Mouse (Mus musculus) gastrocnemius, adult 2 months (tissue): ENCODE results near the gene Med23. TPM values are rescaled to one million over a fixed set of nuclear protein-coding genes. Genes with fewer than 3 reads are reported as not detected.

Experiments
- DNase-seq: peaks from one replicate; pipeline ENCODE4 v3.0.0; 2022
- H3K27ac ChIP-seq: fragments of 200-600 bp; 2 replicates; pipeline ENCODE4 v1.8.1; 2022; ENCODE audit warnings: mild to moderate bottlenecking
- H3K4me3 ChIP-seq: fragments of 200-600 bp; 2 replicates; pipeline ENCODE4 v1.8.1; 2022; ENCODE audit warnings: mild to moderate bottlenecking, moderate library complexity
- CTCF ChIP-seq: fragments of 200-600 bp; IDR thresholded peaks from 2 replicates; pipeline ENCODE4 v1.8.1; 2022; ENCODE audit warnings: antibody characterized with exemption, mild to moderate bottlenecking, moderate library complexity
- intact Hi-C: fragments of 180-260 bp; cut with DNase I; formaldehyde crosslinking; loops from one replicate; pipeline ENCODE4 v1.15.1; 2025
- total RNA-seq, 2 experiments: library from RNA; stranded (reverse); gene quantifications; 2 replicates each; pipeline ENCODE4 v1.2.3; 2021

Med23 gene
- total RNA-seq, 2 experiments from 2014 or later = 9.8 to 11.7 TPM

GRCm38 (mm10) chr10:24832306-24832705, 37.5 kb upstream of the Med23 start:
- no peak for TF ChIP-seq CTCF
- intact Hi-C loops = no loop called here
- DNase-seq = no peak
- H3K27ac ChIP-seq = no peak overlapping the region
- no peak overlapping the region for H3K4me3 ChIP-seq

DNA sequence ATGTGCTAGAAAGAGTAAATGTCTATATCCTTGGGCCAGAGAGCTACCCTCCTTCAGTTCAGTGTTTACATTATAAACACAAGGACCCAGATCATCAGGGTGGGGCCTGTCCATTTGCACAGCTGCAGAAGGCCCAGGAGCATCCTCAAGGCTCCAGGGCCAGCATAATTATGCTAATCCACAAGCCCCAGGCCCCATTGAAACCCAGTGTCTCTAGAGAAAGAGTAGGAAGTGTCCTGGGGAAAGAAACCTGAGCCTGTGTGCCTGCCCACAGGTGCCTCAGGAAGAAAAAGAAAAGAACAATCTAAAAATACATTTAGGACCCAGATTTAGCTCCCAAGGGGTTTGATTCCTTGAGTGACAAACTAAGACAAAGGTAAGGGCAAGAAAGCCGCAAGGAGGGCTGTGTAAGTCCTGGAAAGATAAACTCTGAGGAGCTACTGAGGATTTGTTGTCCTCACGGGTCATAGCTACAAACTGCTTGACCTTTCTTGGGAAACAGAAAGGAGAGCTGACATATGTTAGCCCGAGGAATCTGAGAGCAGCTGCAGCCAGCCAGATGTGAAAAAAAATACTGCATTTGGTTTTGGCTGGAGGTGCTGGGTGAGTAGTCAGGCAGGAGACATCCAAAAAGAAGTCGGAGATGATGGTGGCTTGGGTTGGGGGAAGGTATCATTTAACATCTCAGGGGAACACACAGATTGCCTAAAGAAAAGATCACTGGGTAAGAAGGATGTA, 35.0 kb upstream of the Med23 start:
- DNase-seq = no peak
- TF ChIP-seq CTCF = no peak
- intact Hi-C loops = loop anchor here (5.0 kb wide), 1 partner anchor 38 kb away; no protein-coding TSS in a partner anchor
- H3K27ac ChIP-seq = peak overlapping the region; percentile 75
- H3K4me3 ChIP-seq = peak overlapping the region; percentile 67

DNA sequence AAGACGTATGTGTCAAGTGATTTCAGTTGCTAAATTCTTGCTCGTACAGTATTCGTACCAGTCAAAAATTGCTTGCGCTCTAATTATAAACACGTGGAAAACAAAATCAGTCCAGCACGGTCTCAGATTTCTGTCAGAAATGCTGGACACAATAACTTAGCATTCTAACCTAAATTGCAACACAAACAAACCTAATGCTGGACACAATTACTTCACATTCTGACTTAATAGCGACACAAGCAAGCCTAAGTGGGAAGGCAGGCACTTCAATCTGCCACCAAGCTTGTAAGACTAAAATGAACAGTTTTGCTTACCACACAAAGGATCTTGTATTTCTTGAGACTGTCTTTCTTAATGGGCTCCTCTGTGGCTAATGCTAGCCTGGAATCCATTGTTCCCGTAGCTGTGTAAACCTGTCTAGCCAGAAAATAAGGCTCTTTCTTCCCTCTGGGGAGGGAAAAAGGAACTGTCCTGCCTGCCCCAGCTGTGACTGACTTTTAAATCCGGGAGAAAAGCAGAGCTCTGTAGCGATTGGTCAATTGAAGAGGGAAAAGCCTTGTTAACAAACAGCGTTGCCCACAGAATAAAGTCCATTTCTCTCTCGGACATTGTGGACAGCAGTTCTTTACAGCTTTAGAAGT, 34.0 kb upstream of the Med23 start:
- peak overlapping the region; percentile 67 for H3K4me3 ChIP-seq
- intact Hi-C loops = loop anchor here (5.0 kb wide), 1 partner anchor 39 kb away; no protein-coding TSS in a partner anchor
- peak overlapping the region; percentile 75 for H3K27ac ChIP-seq
- DNase-seq = no peak
- TF ChIP-seq CTCF = no peak

DNA sequence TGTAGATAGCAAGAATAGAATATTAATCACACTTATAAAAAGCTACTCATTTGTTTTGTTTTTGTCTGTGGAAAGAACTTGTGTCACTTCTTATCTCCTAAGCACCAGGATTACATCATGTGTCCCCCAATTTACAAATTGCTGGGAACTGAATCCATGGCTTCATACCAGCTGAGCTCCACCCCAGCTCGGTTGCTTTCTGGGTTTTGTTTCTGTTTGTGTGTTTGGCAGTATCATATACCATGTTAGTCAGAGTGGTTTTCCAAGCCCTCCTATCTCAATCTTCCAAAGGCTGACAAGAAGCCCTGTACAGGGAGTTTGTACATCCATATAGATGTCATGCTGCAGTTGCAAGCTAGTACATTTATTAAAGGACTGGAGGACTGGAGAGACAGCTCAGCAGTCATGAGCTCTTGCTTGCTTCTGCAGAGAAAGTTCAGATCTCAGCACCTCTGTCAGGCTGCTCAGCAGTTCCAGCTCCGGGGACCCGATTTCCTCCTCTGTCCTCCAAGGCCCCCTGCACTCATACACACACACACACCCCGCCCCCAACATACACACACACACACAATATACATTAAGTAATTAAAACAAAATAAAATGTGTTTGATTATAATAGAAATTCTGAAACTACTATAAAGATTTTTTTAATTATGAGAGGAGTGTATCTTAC, 33.3 kb upstream of the Med23 start:
- Histone ChIP-seq H3K27ac (peak overlapping the region; percentile 75), H3K4me3 (peak overlapping the region; percentile 67)
- intact Hi-C loops = loop anchor here (5.0 kb wide), 1 partner anchor 39 kb away; no protein-coding TSS in a partner anchor
- no peak for DNase-seq
- no peak for TF ChIP-seq CTCF

- no peak for TF ChIP-seq CTCF
- intact Hi-C loops = no loop called here
Measured at GRCm38 (mm10) chr10:24840795-24841194, 29.0 kb upstream of the Med23 start.

GRCm38 (mm10) chr10:24841998-24842397, 27.8 kb upstream of the Med23 start:
- no peak overlapping the region for H3K4me3 ChIP-seq
- TF ChIP-seq CTCF = no peak
- intact Hi-C loops = no loop called here
- no peak for DNase-seq
- no peak overlapping the region for H3K27ac ChIP-seq

More at GRCm38 (mm10) chr10:24840795-24841194, 29.0 kb upstream of the Med23 start:
- no peak for DNase-seq
- Histone ChIP-seq H3K27ac (no peak overlapping the region), H3K4me3 (no peak overlapping the region)

- Histone ChIP-seq H3K27ac (no peak within 1 kb of the TSS), H3K4me3 (no peak within 1 kb of the TSS)
- no peak for DNase-seq
- intact Hi-C loops = no loop called here
- no peak for TF ChIP-seq CTCF
Measured at GRCm38 (mm10) chr10:24842676-24843075, 27.1 kb upstream of the Med23 start, which contains the start of gene Enpp3. Enpp3 (minus strand) TSS chr10:24842823.

GRCm38 (mm10) chr10:24863146-24863545, 6.6 kb upstream of the Med23 start:
- no peak overlapping the region for H3K4me3 ChIP-seq
- no peak for DNase-seq
- intact Hi-C loops = no loop called here
- no peak for TF ChIP-seq CTCF
- H3K27ac ChIP-seq = no peak overlapping the region

- Histone ChIP-seq H3K27ac (no peak overlapping the region), H3K4me3 (no peak overlapping the region)
- no peak for TF ChIP-seq CTCF
- DNase-seq = no peak
- intact Hi-C loops = no loop called here
Measured at GRCm38 (mm10) chr10:24864434-24864833, 5.4 kb upstream of the Med23 start.

- intact Hi-C loops = loop anchor here (5.0 kb wide), 1 partner anchor 39 kb away; no protein-coding TSS in a partner anchor
- Histone ChIP-seq H3K27ac (no peak overlapping the region), H3K4me3 (no peak overlapping the region)
- DNase-seq = no peak
- TF ChIP-seq CTCF = peak; percentile 28; the same call in 1 of the 2 replicates
Measured at GRCm38 (mm10) chr10:24873624-24874023, 3.8 kb downstream of the Med23 start.

GRCm38 (mm10) chr10:24886008-24886407, 16.2 kb downstream of the Med23 start:
- TF ChIP-seq CTCF = peak; percentile 37

GRCm38 (mm10) chr10:24888343-24888742, 18.6 kb downstream of the Med23 start:
- intact Hi-C loops = no loop called here
- no peak for TF ChIP-seq CTCF
- no peak overlapping the region for H3K27ac ChIP-seq
- no peak overlapping the region for H3K4me3 ChIP-seq
- DNase-seq = no peak

More at GRCm38 (mm10) chr10:24886008-24886407, 16.2 kb downstream of the Med23 start:
- intact Hi-C loops = no loop called here
- no peak for DNase-seq
- no peak overlapping the region for H3K27ac ChIP-seq
- H3K4me3 ChIP-seq = no peak overlapping the region

DNA sequence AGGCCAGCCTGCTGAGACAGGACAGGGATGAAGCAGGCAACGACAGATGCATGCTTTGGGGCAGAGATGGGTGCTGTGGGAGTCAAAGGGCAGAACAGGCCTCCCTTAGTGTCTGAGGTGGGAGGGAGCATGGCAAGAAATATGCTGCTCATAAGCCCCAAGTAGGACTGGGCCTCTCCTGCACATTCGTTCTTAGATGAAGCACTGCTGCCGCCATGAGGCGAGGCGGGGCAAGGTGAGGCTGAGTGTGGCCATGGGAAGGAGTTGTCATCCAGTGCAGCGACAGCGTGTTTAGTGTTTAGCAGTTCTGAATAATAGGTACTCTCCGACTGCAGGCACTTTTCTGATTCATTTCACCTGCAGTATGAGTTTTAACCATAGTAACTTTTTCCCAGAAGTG, 26.1 kb downstream of the Med23 start:
- TF ChIP-seq CTCF = peak; percentile 58
- intact Hi-C loops = no loop called here
- H3K4me3 ChIP-seq = no peak overlapping the region
- DNase-seq = peak; percentile 46
- no peak overlapping the region for H3K27ac ChIP-seq
